Mouse (Mus musculus): ENCODE results near the gene Nmnat1.
"Not testable (repeated sequence)": the region's sequence is repeated elsewhere in the genome, so short reads cannot be mapped to it uniquely, and the experiment has no call there.

DNA sequence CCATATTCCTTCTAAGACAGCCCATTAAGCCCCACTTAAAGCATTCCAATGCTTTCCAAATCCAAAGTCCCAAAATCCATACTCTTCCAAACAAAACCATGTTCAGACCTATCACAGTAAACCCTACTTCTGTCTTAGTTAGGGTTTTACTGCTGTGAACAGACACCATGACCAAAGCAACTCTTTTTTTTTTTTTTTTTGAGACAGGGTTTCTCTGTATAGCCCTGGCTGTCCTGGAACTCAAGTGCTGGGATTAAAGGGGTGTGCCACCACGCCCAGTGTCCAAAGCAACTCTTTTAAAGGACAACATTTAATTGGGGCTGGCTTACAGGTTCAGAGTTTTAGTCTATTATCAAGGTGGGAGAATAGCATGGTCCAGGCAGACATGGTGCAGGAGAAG is 53.1 kb downstream of the Nmnat1 start:
- TF ChIP-seq CTCF (IDR thresholded peaks at IDR 0.05; ENCODE audit: borderline replicate concordance, control insufficient read depth, extremely low read depth, insufficient read depth, low read length, poor library complexity); POLR2A (IDR thresholded peaks at IDR 0.05; ENCODE audit: control insufficient read depth, extremely low read depth, insufficient read depth, low read length, poor library complexity): not testable (repeated sequence)
